Mouse (Mus musculus): Measurements from ENCODE around the gene Fcrl5. TPM values are rescaled to one million over a fixed set of nuclear protein-coding genes. Genes with fewer than 3 reads are reported as not detected.

The Fcrl5 gene
- polyA plus RNA-seq, 1 experiment: not detected

GRCm38 (mm10) chr3:87528841-87529240 is 93.3 kb downstream of the Fcrl5 start:
- DNase-seq (ENCODE audit: low spot score): no peak

- DNase-seq (ENCODE audit: low spot score): no peak
These were observed 94.0 kb downstream of the Fcrl5 start for GRCm38 (mm10) chr3:87529568-87529967.

GRCm38 (mm10) chr3:87530234-87530633 is 94.7 kb downstream of the Fcrl5 start:
- no peak for DNase-seq (ENCODE audit: low spot score)

- no peak for DNase-seq (ENCODE audit: low spot score)
These were observed 98.2 kb downstream of the Fcrl5 start for GRCm38 (mm10) chr3:87533667-87534378.

GRCm38 (mm10) chr3:87538034-87538433 is 102.5 kb downstream of the Fcrl5 start:
- DNase-seq (ENCODE audit: low spot score): no peak

- DNase-seq (ENCODE audit: low spot score): no peak
These were observed 104.6 kb downstream of the Fcrl5 start for GRCm38 (mm10) chr3:87540028-87540675.

GRCm38 (mm10) chr3:87540714-87541113 is 105.1 kb downstream of the Fcrl5 start:
- no peak for DNase-seq (ENCODE audit: low spot score)

GRCm38 (mm10) chr3:87542481-87543215 is 107.1 kb downstream of the Fcrl5 start:
- no peak for DNase-seq (ENCODE audit: low spot score)

- DNase-seq (ENCODE audit: low spot score): no peak
These were observed 110.0 kb downstream of the Fcrl5 start for GRCm38 (mm10) chr3:87545554-87545953.

GRCm38 (mm10) chr3:87546291-87546721 is 110.7 kb downstream of the Fcrl5 start:
- no peak for DNase-seq (ENCODE audit: low spot score)

- no peak for DNase-seq (ENCODE audit: low spot score)
These were observed 114.3 kb downstream of the Fcrl5 start for GRCm38 (mm10) chr3:87549908-87550307.

Other genes starting within 250 kb of the Fcrl5 start
- gene Fcrls, start 172.0 kb upstream of the Fcrl5 start, polyA plus RNA-seq (2012; rRNA removed): 12.2 TPM in 2 replicates
- gene Cd5l, start 77.9 kb upstream of the Fcrl5 start, polyA plus RNA-seq (2012; rRNA removed): 0.11 and 0.24 TPM in 2 replicates
- gene Fcrl1, start 59.4 kb upstream of the Fcrl5 start, polyA plus RNA-seq (2012; rRNA removed): 0.15 and 0.23 TPM in 2 replicates
- 17.2 and 18.1 TPM in 2 replicates for gene Etv3, start 89.6 kb downstream of the Fcrl5 start, polyA plus RNA-seq (2012; rRNA removed)
- gene Arhgef11, start 181.8 kb downstream of the Fcrl5 start, polyA plus RNA-seq (2012; rRNA removed): 22.2 and 25.5 TPM in 2 replicates